Comparison of ENCODE assay signal across 8 mouse cellular contexts in the genomic region with DNA sequence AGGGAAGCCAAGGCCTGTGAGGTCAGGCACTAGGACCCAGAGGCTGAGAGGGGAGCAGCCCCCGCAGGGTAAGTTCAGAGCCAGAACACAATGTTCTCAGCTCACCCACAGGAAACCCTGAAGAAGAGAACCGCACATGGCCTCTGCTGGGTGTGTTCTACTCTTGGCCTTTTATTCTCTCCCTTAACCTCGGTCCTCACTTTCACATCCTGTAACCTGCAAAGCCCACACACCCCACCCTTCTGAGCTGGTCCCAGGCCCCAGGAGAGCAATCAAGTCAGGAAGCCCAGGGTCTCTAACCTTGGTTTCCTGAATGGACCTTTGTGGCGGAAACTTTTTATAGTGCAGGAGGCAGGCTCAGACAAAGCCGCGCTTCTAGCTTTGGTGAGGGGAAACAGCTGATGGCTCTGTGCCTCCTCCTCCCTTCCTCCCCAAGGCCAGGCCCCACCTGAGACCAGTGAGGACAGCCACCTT. TPM values are rescaled to one million over a fixed set of nuclear protein-coding genes. Genes with fewer than 3 reads are reported as not detected.
DNase-seq lines count a peak whose midpoint lies in the region; ATAC-seq and TF ChIP-seq lines count a peak whose summit lies in the region.

No protein-coding gene starts in this region.

- TF ChIP-seq CTCF in testis, adult 2 months (IDR thresholded peaks at IDR 0.05; ENCODE audit: control insufficient read depth, insufficient read depth, insufficient replicate concordance, low read depth, low read length), result no peak

- H3K36me3 ChIP-seq in forebrain, embryonic 15.5 days, result no peaks in the 10 kb centered on the region
- H3K36me3 ChIP-seq in hindbrain, embryonic 12.5 days, result no peaks in the 10 kb centered on the region
- H3K36me3 ChIP-seq in limb, embryonic 13.5 days, result no peaks in the 10 kb centered on the region
- H3K36me3 ChIP-seq in midbrain, embryonic 15.5 days (replicated peaks), result no peaks in the 10 kb centered on the region
- no peaks in the 10 kb centered on the region for H3K36me3 ChIP-seq in testis, adult 2 months (ENCODE audit: control insufficient read depth, insufficient read depth, low read length)

- TF ChIP-seq POLR2A in testis, adult 2 months (IDR thresholded peaks at IDR 0.05; ENCODE audit: control insufficient read depth, low read depth, low read length), result no peak

- ATAC-seq in forebrain, embryonic 15.5 days (replicated peaks), result 0 out of 2 replicates have a peak, but pooled peaks have one; percentile 4
- no peak for ATAC-seq in hindbrain, embryonic 12.5 days (ENCODE audit: low FRiP score)
- ATAC-seq in limb, embryonic 13.5 days (ENCODE audit: low FRiP score, low read depth), result 0 out of 2 replicates have a peak, but pooled peaks have one; percentile 39
- peak; percentile 18; the same call in 1 of the 2 replicates for ATAC-seq in midbrain, embryonic 15.5 days (replicated peaks)

- no peaks in the 10 kb centered on the region for H3K27me3 ChIP-seq in forebrain, embryonic 15.5 days
- H3K27me3 ChIP-seq in hindbrain, embryonic 12.5 days, result no peaks in the 10 kb centered on the region
- no peaks in the 10 kb centered on the region for H3K27me3 ChIP-seq in limb, embryonic 13.5 days
- no peaks in the 10 kb centered on the region for H3K27me3 ChIP-seq in midbrain, embryonic 15.5 days (replicated peaks)
- no peaks in the 10 kb centered on the region for H3K27me3 ChIP-seq in testis, adult 2 months (ENCODE audit: control insufficient read depth, insufficient read depth, low read length)

- DNase-seq in cerebellum, adult 18-20 months, result peak; percentile 59 to 66
- DNase-seq in cerebellum, postnatal 4 days (ENCODE audit: low spot score in 2 of 2), result no peak
- DNase-seq in adrenal gland, adult 8-10 months, result peak; percentile 69

- 17% methylated on average over 6 of the region's 6 CpGs for WGBS in forebrain, embryonic 15.5 days
- WGBS in hindbrain, embryonic 12.5 days, result 10% methylated on average over 6 of the region's 6 CpGs
- 6% methylated on average over 6 of the region's 6 CpGs for WGBS in limb, embryonic 13.5 days
- 15% methylated on average over 6 of the region's 6 CpGs for WGBS in midbrain, embryonic 15.5 days

- no peak overlapping the region for H3K4me2 ChIP-seq in forebrain, embryonic 15.5 days (replicated peaks)
- H3K4me2 ChIP-seq in hindbrain, embryonic 12.5 days (replicated peaks), result 0 out of 2 replicates have a peak overlapping the region, but pooled peaks have one; percentile 13
- peak overlapping the region; percentile 50 for H3K4me2 ChIP-seq in limb, embryonic 13.5 days (replicated peaks)
- H3K4me2 ChIP-seq in midbrain, embryonic 15.5 days, result peak overlapping the region; percentile 4; the same call in 1 of the 2 replicates

- H3K27ac ChIP-seq in forebrain, embryonic 15.5 days (replicated peaks), result peak overlapping the region; percentile 24; the same call in 1 of the 2 replicates
- H3K27ac ChIP-seq in hindbrain, embryonic 12.5 days, result peak overlapping the region; percentile 68
- peak overlapping the region; percentile 84 for H3K27ac ChIP-seq in limb, embryonic 13.5 days
- H3K27ac ChIP-seq in midbrain, embryonic 15.5 days, result peak overlapping the region; percentile 22; the same call in 1 of the 2 replicates
- peak overlapping the region; percentile 82 for H3K27ac ChIP-seq in testis, adult 2 months (ENCODE audit: control insufficient read depth, insufficient read depth, low read depth, low read length)

- no peak overlapping the region for H3K9ac ChIP-seq in forebrain, embryonic 15.5 days (replicated peaks)
- peak overlapping the region; percentile 18; the same call in 1 of the 2 replicates for H3K9ac ChIP-seq in hindbrain, embryonic 12.5 days
- peak overlapping the region; percentile 50 for H3K9ac ChIP-seq in limb, embryonic 13.5 days
- no peak overlapping the region for H3K9ac ChIP-seq in midbrain, embryonic 15.5 days

- H3K4me1 ChIP-seq in forebrain, embryonic 15.5 days, result peaks cover 38% of the 10 kb centered on the region
- peaks cover 37% of the 10 kb centered on the region for H3K4me1 ChIP-seq in hindbrain, embryonic 12.5 days
- peaks cover 61% of the 10 kb centered on the region for H3K4me1 ChIP-seq in limb, embryonic 13.5 days
- H3K4me1 ChIP-seq in midbrain, embryonic 15.5 days, result peaks cover 40% of the 10 kb centered on the region
- H3K4me1 ChIP-seq in testis, adult 2 months (ENCODE audit: control insufficient read depth, insufficient read depth, low read length), result peaks cover 18% of the 10 kb centered on the region

- H3K4me3 ChIP-seq in forebrain, embryonic 15.5 days, result no peak overlapping the region
- H3K4me3 ChIP-seq in hindbrain, embryonic 12.5 days, result no peak overlapping the region
- H3K4me3 ChIP-seq in limb, embryonic 13.5 days, result peak overlapping the region; percentile 8; the same call in 1 of the 2 replicates
- H3K4me3 ChIP-seq in midbrain, embryonic 15.5 days, result no peak overlapping the region
- H3K4me3 ChIP-seq in testis, adult 2 months (ENCODE audit: control insufficient read depth, low read depth, low read length), result no peak overlapping the region

- H3K9me3 ChIP-seq in forebrain, embryonic 15.5 days, result no peaks in the 10 kb centered on the region
- H3K9me3 ChIP-seq in hindbrain, embryonic 12.5 days (replicated peaks), result no peaks in the 10 kb centered on the region
- no peaks in the 10 kb centered on the region for H3K9me3 ChIP-seq in limb, embryonic 13.5 days
- no peaks in the 10 kb centered on the region for H3K9me3 ChIP-seq in midbrain, embryonic 15.5 days

RNA-seq across cellular contexts. Expression of a gene that starts 22.6 kb away (rescaled TPM):
- total RNA-seq in adrenal gland, adult 8-10 months (2022), result 10 to 100 TPM; 27.9 to 91.5 (median 34.7) TPM
- 90.0 and 92.5 TPM in 2 replicates for polyA plus RNA-seq in forebrain, embryonic 15.5 days (2015; fragmentation: Nextera tagmentation; extraction: Ambion mirVana)
- polyA plus RNA-seq in hindbrain, embryonic 12.5 days (2016; fragmentation: Nextera tagmentation; extraction: Ambion mirVana), result 78.1 and 78.6 TPM in 2 replicates
- polyA plus RNA-seq in limb, embryonic 13.5 days (2015; fragmentation: Nextera tagmentation; extraction: Ambion mirVana), result 75.9 and 77.0 TPM in 2 replicates
- 52.6 and 59.4 TPM in 2 replicates for polyA plus RNA-seq in midbrain, embryonic 15.5 days (2015; fragmentation: Nextera tagmentation; extraction: Ambion mirVana)
- polyA plus RNA-seq in testis, adult 2 months (2012; rRNA removed), result 19.9 and 23.0 TPM in 2 replicates

RNA-seq across cellular contexts. Expression of a gene that starts 28.4 kb away (rescaled TPM):
- 10 to 100 TPM; 32.6 to 37.8 (median 35.5) TPM for total RNA-seq in adrenal gland, adult 8-10 months (2022)
- polyA plus RNA-seq in forebrain, embryonic 15.5 days (2015; fragmentation: Nextera tagmentation; extraction: Ambion mirVana), result 47.9 and 48.9 TPM in 2 replicates
- polyA plus RNA-seq in hindbrain, embryonic 12.5 days (2016; fragmentation: Nextera tagmentation; extraction: Ambion mirVana), result 36.3 and 38.0 TPM in 2 replicates
- polyA plus RNA-seq in limb, embryonic 13.5 days (2015; fragmentation: Nextera tagmentation; extraction: Ambion mirVana), result 44.9 and 46.0 TPM in 2 replicates
- 47.4 and 48.7 TPM in 2 replicates for polyA plus RNA-seq in midbrain, embryonic 15.5 days (2015; fragmentation: Nextera tagmentation; extraction: Ambion mirVana)
- polyA plus RNA-seq in testis, adult 2 months (2012; rRNA removed), result 97.0 and 99.2 TPM in 2 replicates

RNA-seq across cellular contexts. Expression of a gene that starts 28.7 kb away (rescaled TPM):
- 10 to 100 TPM; 73.6 to 95.8 (median 81.1) TPM for total RNA-seq in adrenal gland, adult 8-10 months (2022)
- polyA plus RNA-seq in forebrain, embryonic 15.5 days (2015; fragmentation: Nextera tagmentation; extraction: Ambion mirVana), result 117 TPM in 2 replicates
- 113 and 119 TPM in 2 replicates for polyA plus RNA-seq in hindbrain, embryonic 12.5 days (2016; fragmentation: Nextera tagmentation; extraction: Ambion mirVana)
- 128 and 133 TPM in 2 replicates for polyA plus RNA-seq in limb, embryonic 13.5 days (2015; fragmentation: Nextera tagmentation; extraction: Ambion mirVana)
- polyA plus RNA-seq in midbrain, embryonic 15.5 days (2015; fragmentation: Nextera tagmentation; extraction: Ambion mirVana), result 106 and 109 TPM in 2 replicates
- polyA plus RNA-seq in testis, adult 2 months (2012; rRNA removed), result 41.3 and 42.5 TPM in 2 replicates

Comparison
In these comparisons a context has a peak if more than half of its experiments do, and no peak if none do; other contexts are left out.
1. DNase-seq: peak in cerebellum, adult 18-20 months (2 of 2) and adrenal gland, adult 8-10 months (single experiment); none in cerebellum, postnatal 4 days (0 of 2).
2. H3K27ac ChIP-seq: peak in every context shown above with its lines; median percentile 84 in limb, embryonic 13.5 days; 82 in testis, adult 2 months; 68 in hindbrain, embryonic 12.5 days; 24 in forebrain, embryonic 15.5 days; 22 in midbrain, embryonic 15.5 days.
3. H3K9ac ChIP-seq: peak in hindbrain, embryonic 12.5 days (single experiment) and limb, embryonic 13.5 days (single experiment); none in forebrain, embryonic 15.5 days (single experiment) and midbrain, embryonic 15.5 days (single experiment).